Mouse (Mus musculus): ENCODE results near the gene Taar7d. TPM values are rescaled to one million over a fixed set of nuclear protein-coding genes. Genes with fewer than 3 reads are reported as not detected.
"Not testable (repeated sequence)": the region's sequence is repeated elsewhere in the genome, so short reads cannot be mapped to it uniquely, and the experiment has no call there.

Gene Taar7d
- not detected for total RNA-seq (2021)

GRCm38 (mm10) chr10:24026922-24027321 lies at the start of gene Taar7d:
Gene Taar7d, plus strand, starts transcription at chr10:24027222.
- DNase-seq (ENCODE audit: low spot score), result no peak
- intact Hi-C loops (cut with DNase I), result no loop called here

GRCm38 (mm10) chr10:23977958-23978357 lies 49.1 kb upstream of the Taar7d start:
- DNase-seq (ENCODE audit: low spot score), result no peak
- intact Hi-C loops (cut with DNase I), result loop anchor here (2.0 to 10.0 kb wide), 2 partner anchors 133 to 163 kb away; no protein-coding TSS in a partner anchor

GRCm38 (mm10) chr10:23978901-23979705 lies 47.9 kb upstream of the Taar7d start:
- intact Hi-C loops (cut with DNase I), result loop anchor here (1.0 to 10.0 kb wide), 3 partner anchors 101 to 164 kb away; no protein-coding TSS in a partner anchor
- no peak for DNase-seq (ENCODE audit: low spot score)

- DNase-seq (ENCODE audit: low spot score), result no peak
- intact Hi-C loops (cut with DNase I), result no loop called here
Measured at GRCm38 (mm10) chr10:23985546-23985945, 41.5 kb upstream of the Taar7d start, which contains the start of gene Taar6. Gene Taar6, minus strand, starts transcription at chr10:23985646.

GRCm38 (mm10) chr10:23986419-23986818 lies 40.6 kb upstream of the Taar7d start:
- DNase-seq (ENCODE audit: low spot score), result no peak
- intact Hi-C loops (cut with DNase I), result no loop called here

- intact Hi-C loops (cut with DNase I), result no loop called here
Measured at GRCm38 (mm10) chr10:23993381-23993780, 33.6 kb upstream of the Taar7d start, which contains the start of gene Taar7a. Gene Taar7a, minus strand, starts transcription at chr10:23993481.

GRCm38 (mm10) chr10:23999639-24000038 lies 27.4 kb upstream of the Taar7d start, which contains the start of gene Taar7b:
Gene Taar7b, plus strand, starts transcription at chr10:23999939.
- DNase-seq (ENCODE audit: low spot score), result no peak
- intact Hi-C loops (cut with DNase I), result no loop called here

More at GRCm38 (mm10) chr10:23993381-23993780, 33.6 kb upstream of the Taar7d start, which contains the start of gene Taar7a:
- DNase-seq (ENCODE audit: low spot score), result no peak

GRCm38 (mm10) chr10:24006442-24006841 lies 20.6 kb upstream of the Taar7d start:
- no peak for DNase-seq (ENCODE audit: low spot score)
- intact Hi-C loops (cut with DNase I), result no loop called here

GRCm38 (mm10) chr10:24007034-24007433 lies 20.0 kb upstream of the Taar7d start:
- intact Hi-C loops (cut with DNase I), result no loop called here
- no peak for DNase-seq (ENCODE audit: low spot score)

- intact Hi-C loops (cut with DNase I), result no loop called here
- DNase-seq (ENCODE audit: low spot score), result no peak
Measured at GRCm38 (mm10) chr10:24008143-24008542, 18.9 kb upstream of the Taar7d start.

- DNase-seq (ENCODE audit: low spot score), result no peak
- intact Hi-C loops (cut with DNase I), result no loop called here
Measured at GRCm38 (mm10) chr10:24031347-24031746, 4.3 kb downstream of the Taar7d start.

GRCm38 (mm10) chr10:24037314-24037713 lies 10.3 kb downstream of the Taar7d start, which contains the start of gene Taar7e:
Gene Taar7e, plus strand, starts transcription at chr10:24037614.
- intact Hi-C loops (cut with DNase I), result no loop called here
- no peak for DNase-seq (ENCODE audit: low spot score)

GRCm38 (mm10) chr10:24040120-24040869 lies 13.3 kb downstream of the Taar7d start:
- DNase-seq (ENCODE audit: low spot score), result no peak

GRCm38 (mm10) chr10:24049210-24049609 lies 22.2 kb downstream of the Taar7d start, which contains the start of gene Taar7f:
Gene Taar7f, plus strand, starts transcription at chr10:24049510.
- intact Hi-C loops (cut with DNase I), result no loop called here
- no peak for DNase-seq (ENCODE audit: low spot score)

More at GRCm38 (mm10) chr10:24040120-24040869, 13.3 kb downstream of the Taar7d start:
- intact Hi-C loops (cut with DNase I), result no loop called here

GRCm38 (mm10) chr10:24052039-24052438 lies 25.0 kb downstream of the Taar7d start:
- no peak for DNase-seq (ENCODE audit: low spot score)
- intact Hi-C loops (cut with DNase I), result no loop called here

- DNase-seq (ENCODE audit: low spot score), result no peak
- intact Hi-C loops (cut with DNase I), result no loop called here
Measured at GRCm38 (mm10) chr10:24058986-24059385, 32.0 kb downstream of the Taar7d start.

- DNase-seq (ENCODE audit: low spot score); intact Hi-C loops (cut with DNase I): not testable (repeated sequence)
Measured at GRCm38 (mm10) chr10:24074751-24075150, 47.7 kb downstream of the Taar7d start.

- DNase-seq (ENCODE audit: low spot score); intact Hi-C loops (cut with DNase I): not testable (repeated sequence)
Measured at GRCm38 (mm10) chr10:24076200-24076599, 49.2 kb downstream of the Taar7d start, which contains the start of gene Taar8a. Gene Taar8a, plus strand, starts transcription at chr10:24076500.

All from heart, postnatal 25 days (tissue).